Mouse (Mus musculus) sigmoid colon, adult 10 weeks (tissue): Measurements from ENCODE around the gene Spo11. TPM values are rescaled to one million over a fixed set of nuclear protein-coding genes. Genes with fewer than 3 reads are reported as not detected.

Source experiments
- polyA plus RNA-seq: library from polyadenylated mRNA; stranded (reverse); fragments of 350-450 nt; fragmentation: Illumina TruSeq; extraction: RNeasy Lipid Tissue Mini Kit (QIAGEN cat#74804); gene quantifications from one replicate; pipeline ENCODE4 v1.2.3, GENCODE M21; 2014; ENCODE audit warnings: low read depth, low replicate concordance

Gene Spo11
- 0.22 TPM for polyA plus RNA-seq

DNA sequence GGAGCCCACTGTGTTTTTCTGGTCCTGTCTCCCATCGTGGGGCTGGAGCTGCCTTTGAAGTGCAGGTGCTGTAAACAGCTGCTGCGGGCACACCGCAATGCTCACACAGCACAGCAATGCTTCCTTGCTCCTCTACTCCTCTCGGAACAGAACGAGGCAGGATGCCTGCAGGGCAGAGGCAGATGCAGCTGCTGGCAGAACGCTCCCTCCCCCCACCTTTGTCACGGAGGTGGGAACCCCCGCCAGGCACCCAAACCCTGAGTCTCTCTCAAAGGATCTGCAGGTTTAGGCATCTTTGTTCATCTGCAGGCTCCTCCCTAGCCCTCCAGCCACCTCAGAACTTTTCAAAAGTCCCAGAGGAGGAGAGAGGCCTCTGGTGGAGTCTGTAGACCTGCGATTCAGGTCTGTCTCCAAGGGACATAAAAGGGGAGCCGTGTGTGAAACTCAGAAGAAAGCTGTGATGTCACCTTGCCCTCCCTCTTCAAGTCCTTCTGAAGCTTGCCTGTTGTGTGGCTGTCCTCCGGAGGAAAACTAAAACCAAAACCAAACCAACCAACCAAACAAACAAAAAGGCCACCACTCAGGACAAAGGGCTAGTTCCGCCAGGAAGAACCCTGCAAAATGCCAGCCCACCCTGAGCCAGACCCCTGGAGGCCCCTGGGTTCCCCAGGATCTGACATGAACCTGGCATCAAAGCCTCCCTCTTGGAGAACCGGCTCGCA lies at the start of gene Spo11:
Spo11 (plus strand) TSS at position 292 of the 722 bp plus-strand sequence.

DNA sequence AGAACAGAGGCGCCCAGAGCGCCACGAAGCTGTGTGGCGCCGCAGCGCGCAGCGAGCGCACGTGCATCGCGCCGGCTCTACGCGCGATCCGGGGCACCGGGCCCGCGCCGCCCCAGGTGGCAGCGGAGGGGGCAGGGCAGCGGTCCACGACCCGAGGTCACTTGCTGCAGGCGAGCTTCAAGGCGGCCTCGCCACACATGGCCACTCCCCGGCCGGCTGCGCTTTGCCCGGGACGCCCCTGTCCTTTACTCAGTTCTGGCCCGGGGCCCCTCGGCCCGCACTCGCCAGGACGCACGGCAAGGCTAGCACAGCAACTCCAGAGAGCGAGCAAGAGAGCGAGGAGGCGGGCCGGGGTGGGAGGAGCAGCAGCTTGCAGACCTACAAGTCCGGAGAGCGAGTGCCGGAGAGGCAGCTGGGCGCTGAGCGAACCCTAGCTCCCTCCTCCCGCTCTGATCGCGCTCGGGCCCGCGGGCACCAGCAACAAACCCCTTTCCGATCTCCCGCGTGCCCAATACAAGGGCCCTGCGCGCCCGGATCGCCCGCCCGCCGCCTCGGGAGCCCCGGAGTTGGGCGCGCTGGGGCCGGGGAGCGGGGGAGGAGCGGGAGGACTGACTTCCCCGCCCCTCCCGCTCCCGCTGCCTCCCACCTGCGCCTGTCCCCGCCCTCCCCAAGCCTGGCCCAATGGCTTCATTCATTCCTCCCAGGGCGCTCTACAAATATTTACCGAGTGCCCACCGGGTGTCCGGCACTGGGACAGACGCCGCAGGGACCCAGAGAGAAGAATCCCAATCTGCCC lies 37.3 kb upstream of the Spo11 start, which contains the start of gene Bmp7:
Bmp7 (minus strand) TSS at position 319 of the 796 bp plus-strand sequence.

DNA sequence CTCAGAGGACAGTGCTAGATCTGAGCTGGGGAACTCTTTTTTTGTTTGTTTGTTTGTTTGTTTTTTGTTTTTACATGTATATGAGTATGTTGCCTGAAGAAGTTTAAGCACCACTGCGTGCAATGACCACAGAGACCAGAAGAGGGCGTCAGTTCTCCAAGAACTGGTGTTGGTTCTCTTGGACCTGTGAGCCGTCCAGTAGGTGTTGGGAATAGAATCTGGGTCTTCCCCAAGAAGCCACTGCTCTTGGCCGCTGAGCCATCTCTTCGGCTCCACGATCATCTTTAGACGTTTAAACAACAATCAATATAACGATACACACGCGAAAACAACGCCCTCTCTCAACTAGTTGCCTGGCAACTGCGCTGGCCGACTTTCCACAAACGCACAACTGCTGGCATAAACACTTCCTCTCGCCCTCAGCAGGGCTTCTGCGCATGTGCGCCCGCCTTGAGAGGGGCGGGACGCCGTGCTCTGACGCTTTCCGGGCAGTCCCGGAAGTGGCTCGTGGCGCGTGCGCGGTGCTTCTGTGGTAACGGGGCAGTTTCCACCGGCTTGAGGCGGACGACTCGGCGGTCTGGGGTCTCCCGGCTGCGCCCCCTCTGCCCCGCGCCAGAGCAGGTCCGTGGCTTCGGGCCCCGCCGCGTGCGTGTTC lies 22.3 kb downstream of the Spo11 start, which contains the start of gene Rae1:
Rae1 (plus strand) TSS at position 488 of the 655 bp plus-strand sequence.

DNA sequence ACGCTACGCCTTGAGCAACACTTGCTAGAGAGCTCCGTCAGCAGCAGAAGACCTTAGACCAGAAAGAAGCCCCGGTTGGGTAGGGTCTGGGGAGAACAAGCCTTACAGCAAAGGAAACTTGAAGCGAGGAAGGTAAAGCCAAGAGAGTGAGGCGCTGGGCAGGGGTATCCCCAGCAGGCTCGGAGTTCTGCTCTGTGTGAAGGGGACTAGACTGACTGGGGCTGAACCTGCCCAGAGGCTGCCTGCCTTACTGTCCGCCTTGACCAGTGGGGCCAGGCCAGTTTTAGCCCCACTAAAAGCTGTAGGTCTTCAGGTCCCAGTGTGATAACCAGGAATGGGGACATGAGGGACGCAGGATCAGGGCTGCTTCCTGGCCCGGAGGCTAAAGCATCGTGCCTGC lies 42.9 kb downstream of the Spo11 start, which contains the start of gene Rbm38:
Rbm38 (plus strand) TSS at position 69 of the 400 bp plus-strand sequence.

Other genes with a start within 250 kb of the Spo11 start
- gene Bmp7, start 37.4 kb upstream of the Spo11 start, polyA plus RNA-seq, result 1.3 TPM
- 31.1 TPM for gene Rae1, start 22.4 kb downstream of the Spo11 start, polyA plus RNA-seq
- 0.22 TPM for gene Rbm38, start 42.8 kb downstream of the Spo11 start, polyA plus RNA-seq
- gene Ctcfl, start 141.8 kb downstream of the Spo11 start, polyA plus RNA-seq, result 0.32 TPM
- 89.0 TPM for gene Pck1, start 175.3 kb downstream of the Spo11 start, polyA plus RNA-seq
- 14.3 TPM for gene Zbp1, start 241.2 kb downstream of the Spo11 start, polyA plus RNA-seq